Mouse (Mus musculus) forebrain, embryonic 15.5 days (tissue): ENCODE measurements around the gene Zc3h18. TPM values are rescaled to one million over a fixed set of nuclear protein-coding genes. Genes with fewer than 3 reads are reported as not detected.

Experiments
- ATAC-seq: fragments of 200-750 bp; cut with Nextera tagmentation; replicated peaks from 2 replicates; pipeline ENCODE4 v1.8.0; 2017; ENCODE audit warnings: mild to moderate bottlenecking, moderate TSS enrichment, moderate library complexity
- H3K27ac ChIP-seq: fragments of 300-500 bp; sonication (generic); replicated peaks from 2 replicates; pipeline ENCODE4 v1.5.1; 2015; ENCODE audit warnings: mild to moderate bottlenecking, inconsistent platforms
- H3K27me3 ChIP-seq: fragments of 300-500 bp; sonication (generic); 2 replicates; pipeline ENCODE4 v1.6.1; 2015; ENCODE audit warnings: inconsistent platforms
- H3K36me3 ChIP-seq: fragments of 300-500 bp; sonication (generic); 2 replicates; pipeline ENCODE4 v1.6.1; 2015; ENCODE audit warnings: mild to moderate bottlenecking, inconsistent platforms
- H3K4me1 ChIP-seq: fragments of 300-500 bp; sonication (generic); 2 replicates; pipeline ENCODE4 v1.6.1; 2015; ENCODE audit warnings: inconsistent platforms
- H3K4me2 ChIP-seq: fragments of 300-500 bp; sonication (generic); replicated peaks from 2 replicates; pipeline ENCODE4 v1.6.1; 2015; ENCODE audit warnings: mild to moderate bottlenecking, inconsistent platforms
- H3K4me3 ChIP-seq: fragments of 300-500 bp; sonication (generic); 2 replicates; pipeline ENCODE4 v1.5.1; 2015; ENCODE audit warnings: mild to moderate bottlenecking, inconsistent platforms
- H3K9ac ChIP-seq: fragments of 300-500 bp; sonication (generic); replicated peaks from 2 replicates; pipeline ENCODE4 v1.6.1; 2015; ENCODE audit warnings: mild to moderate bottlenecking, inconsistent platforms
- H3K9me3 ChIP-seq: fragments of 300-500 bp; sonication (generic); 2 replicates; pipeline ENCODE4 v1.6.1; 2016; ENCODE audit warnings: inconsistent platforms
- WGBS: fragments of 180-500 bp; shearing (Covaris S2); methylation state at CpG from one replicate; pipeline ENCODE4 v1.1.7; 2015; ENCODE audit warnings: mixed read lengths; 5-methylcytosine and 5-hydroxymethylcytosine counted together
- polyA plus RNA-seq: library from polyadenylated mRNA; unstranded; fragments of >200 nt; fragmentation: Nextera tagmentation; extraction: Ambion mirVana; gene quantifications from 2 replicates; pipeline ENCODE4 v1.2.1, GENCODE M21; 2015

Zc3h18 gene
- polyA plus RNA-seq, 1 experiment from 2014 or later = 48.4 TPM

DNA sequence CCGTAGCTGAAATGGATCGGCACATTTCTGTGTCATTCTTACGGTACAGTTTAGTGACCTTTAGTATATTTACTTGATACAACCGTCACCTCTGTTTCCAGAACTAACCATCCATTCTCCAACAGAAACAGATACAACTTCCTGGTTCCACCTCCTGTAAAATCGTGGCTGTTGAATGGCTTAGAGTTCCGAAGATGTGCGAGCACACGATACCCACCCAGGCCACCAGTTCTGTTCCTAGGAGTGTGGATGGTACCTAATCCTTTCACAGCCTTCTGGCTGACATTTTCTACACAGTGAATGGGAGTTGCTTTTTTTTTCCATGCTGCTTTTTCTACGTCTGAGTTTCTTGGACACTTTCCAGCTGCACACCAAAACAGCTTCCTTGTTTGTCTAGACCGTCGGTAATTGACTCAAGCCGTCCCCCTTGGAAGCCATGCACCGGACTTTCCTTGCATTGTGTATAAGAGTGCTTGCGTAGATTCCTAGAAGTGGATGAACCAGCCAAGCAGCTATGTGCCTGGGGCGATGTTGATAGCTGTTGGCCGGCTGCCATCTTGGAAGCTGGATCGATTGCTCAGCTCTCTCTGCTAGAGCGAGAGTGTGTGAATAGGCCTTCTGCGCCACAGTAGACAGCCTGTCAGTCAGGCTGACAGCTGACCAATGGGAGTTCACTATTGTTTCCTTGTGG is 67.8 kb downstream of the Zc3h18 start:
- peak overlapping the region; percentile 84 for H3K9ac ChIP-seq
- H3K4me3 ChIP-seq = peak overlapping the region; percentile 64
- peak overlapping the region; percentile 98 for H3K27ac ChIP-seq
- peak overlapping the region; percentile 60 for H3K4me2 ChIP-seq
- H3K36me3 ChIP-seq = peaks cover 2% of the 10 kb centered on the region; the same call in 1 of the 2 replicates
- WGBS = 2% methylated on average over 19 of the region's 19 CpGs
- no peaks in the 10 kb centered on the region for H3K27me3 ChIP-seq
- H3K9me3 ChIP-seq = no peaks in the 10 kb centered on the region
- ATAC-seq = peak; percentile 66
- peaks cover 28% of the 10 kb centered on the region for H3K4me1 ChIP-seq

DNA sequence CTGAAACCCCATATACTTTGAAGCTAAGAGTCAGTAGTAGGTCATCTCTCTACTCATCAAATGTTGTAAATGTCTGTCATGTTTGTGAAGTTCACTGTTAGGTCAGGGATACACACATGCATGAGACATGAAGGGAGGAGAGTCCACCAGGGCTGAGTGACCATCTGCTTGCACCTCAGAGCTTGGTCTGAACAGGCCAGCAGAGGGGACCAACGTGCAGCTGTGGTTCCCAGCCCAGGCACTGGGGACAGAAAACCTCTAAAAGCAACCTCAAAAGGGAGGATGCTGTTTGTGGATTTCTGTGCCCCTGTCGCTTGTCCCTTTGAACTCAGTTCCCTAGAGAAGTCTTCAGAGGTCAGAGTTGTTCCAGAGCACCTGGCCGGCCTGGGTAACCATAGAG is 68.8 kb downstream of the Zc3h18 start:
- 70% methylated on average over 3 of the region's 3 CpGs for WGBS
- no peak overlapping the region for H3K9ac ChIP-seq

DNA sequence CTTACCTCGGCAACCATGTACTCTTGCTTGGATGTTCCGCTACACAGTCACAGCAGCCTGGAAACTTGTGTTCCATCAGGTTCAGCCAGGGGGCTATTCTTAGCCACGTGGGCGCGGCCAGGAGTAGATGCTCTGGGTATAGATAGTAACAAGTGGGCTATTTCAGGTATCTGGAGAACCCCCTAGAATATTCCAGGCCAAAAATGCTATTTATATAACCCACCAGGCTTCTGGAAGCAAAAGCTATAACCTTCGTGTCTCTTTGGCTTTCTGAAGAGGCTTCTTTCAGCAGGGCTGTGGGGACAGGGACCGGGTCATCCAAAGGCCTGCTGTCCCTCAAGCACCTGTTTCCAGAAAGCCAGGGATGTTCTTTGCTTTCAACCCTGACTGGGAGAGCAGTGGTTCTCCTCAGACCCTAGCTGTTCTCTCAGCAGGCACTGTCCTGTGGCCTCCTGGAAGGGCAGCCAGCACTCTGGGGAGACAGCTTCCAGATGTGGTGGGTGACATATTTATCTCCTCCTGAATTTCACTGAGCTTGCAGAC is 74.8 kb downstream of the Zc3h18 start:
- Histone ChIP-seq H3K4me2 (no peak overlapping the region), H3K9ac (no peak overlapping the region), H3K27me3 (no peaks in the 10 kb centered on the region), H3K36me3 (no peaks in the 10 kb centered on the region), H3K9me3 (no peaks in the 10 kb centered on the region), H3K27ac (no peak overlapping the region), H3K4me3 (no peak overlapping the region), H3K4me1 (no peaks in the 10 kb centered on the region)
- ATAC-seq = no peak
- 82% methylated on average over 7 of the region's 7 CpGs for WGBS

More for the DNA sequence above, 68.8 kb downstream of the Zc3h18 start:
- peak overlapping the region; percentile 64; the same call in 1 of the 2 replicates for H3K4me3 ChIP-seq
- H3K4me1 ChIP-seq = peaks cover 28% of the 10 kb centered on the region
- H3K36me3 ChIP-seq = no peaks in the 10 kb centered on the region
- no peaks in the 10 kb centered on the region for H3K9me3 ChIP-seq
- H3K27me3 ChIP-seq = no peaks in the 10 kb centered on the region
- ATAC-seq = no peak
- peak overlapping the region; percentile 60; the same call in 1 of the 2 replicates for H3K4me2 ChIP-seq
- peak overlapping the region; percentile 98 for H3K27ac ChIP-seq

DNA sequence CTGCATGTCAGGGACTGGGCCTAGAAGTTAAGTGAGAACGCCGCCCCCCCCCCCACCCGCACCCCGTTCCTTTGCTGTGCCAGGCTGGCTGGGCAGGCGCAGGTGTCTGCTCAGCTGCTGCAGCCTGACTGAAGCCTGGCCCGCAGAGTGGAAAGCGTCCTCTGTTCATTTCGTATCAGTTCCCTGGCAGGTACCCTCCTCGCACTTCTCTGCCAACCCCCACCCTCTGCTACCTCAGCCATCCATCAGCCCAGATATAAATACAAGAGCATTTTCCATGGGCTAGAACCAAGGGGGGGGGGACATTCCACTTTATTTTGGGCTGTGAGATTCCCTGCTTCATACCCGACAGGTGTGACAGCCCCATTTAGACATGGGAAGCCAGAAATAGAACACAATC is 75.7 kb downstream of the Zc3h18 start:
- Histone ChIP-seq H3K4me2 (no peak overlapping the region), H3K9ac (no peak overlapping the region), H3K4me1 (no peaks in the 10 kb centered on the region), H3K4me3 (no peak overlapping the region), H3K27ac (no peak overlapping the region), H3K36me3 (no peaks in the 10 kb centered on the region), H3K27me3 (no peaks in the 10 kb centered on the region), H3K9me3 (no peaks in the 10 kb centered on the region)
- no peak for ATAC-seq
- 89% methylated on average over 10 of the region's 10 CpGs for WGBS

DNA sequence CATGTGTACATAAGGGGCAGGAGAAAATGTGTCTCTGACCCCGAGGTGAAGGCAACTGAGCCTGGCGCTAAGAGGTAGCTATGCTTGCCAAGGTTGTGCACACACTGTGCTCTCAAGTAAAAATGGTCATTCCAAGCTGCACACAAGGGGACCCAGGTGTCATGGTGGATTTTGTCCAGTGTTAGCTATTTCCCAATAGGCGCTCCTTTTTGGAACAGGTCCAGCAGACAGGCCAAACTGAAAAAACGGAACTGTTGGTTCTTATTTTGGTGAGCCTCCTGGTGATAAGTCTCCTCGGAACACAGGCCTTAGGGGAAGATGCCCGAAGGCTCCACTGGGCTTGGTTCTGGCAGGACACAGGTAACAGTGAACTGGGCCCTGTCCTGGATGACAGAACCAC is 78.0 kb downstream of the Zc3h18 start:
- Histone ChIP-seq H3K4me2 (no peak overlapping the region), H3K36me3 (no peaks in the 10 kb centered on the region), H3K9ac (no peak overlapping the region), H3K9me3 (no peaks in the 10 kb centered on the region), H3K27ac (no peak overlapping the region), H3K4me1 (no peaks in the 10 kb centered on the region), H3K27me3 (peaks cover 10% of the 10 kb centered on the region; the same call in 1 of the 2 replicates), H3K4me3 (no peak overlapping the region)
- no peak for ATAC-seq
- 89% methylated on average over 6 of the region's 6 CpGs for WGBS

DNA sequence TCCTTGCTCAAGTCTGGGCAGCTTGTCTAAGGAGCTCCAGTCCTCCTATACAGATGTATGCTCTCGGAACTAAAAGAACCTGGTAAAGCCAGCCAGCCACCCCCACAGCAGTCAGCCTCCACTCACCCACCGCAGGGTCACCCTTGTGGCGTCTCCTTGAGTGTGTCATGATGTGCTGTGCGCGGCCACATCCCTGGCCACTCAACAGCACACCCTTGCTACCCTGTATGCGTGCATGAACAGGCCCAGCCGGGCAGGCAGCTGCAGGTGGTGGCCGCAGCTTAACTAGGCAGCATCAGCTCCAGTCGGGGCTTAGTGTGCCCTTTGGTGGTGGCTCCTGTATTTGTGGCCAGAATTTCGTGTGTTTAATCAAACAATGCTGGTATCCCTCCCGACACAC is 80.8 kb downstream of the Zc3h18 start:
- Histone ChIP-seq H3K27ac (no peak overlapping the region), H3K9me3 (no peaks in the 10 kb centered on the region), H3K36me3 (no peaks in the 10 kb centered on the region), H3K4me1 (peaks cover 10% of the 10 kb centered on the region), H3K27me3 (peaks cover 37% of the 10 kb centered on the region), H3K4me3 (no peak overlapping the region), H3K4me2 (no peak overlapping the region), H3K9ac (no peak overlapping the region)
- ATAC-seq = no peak
- 84% methylated on average over 11 of the region's 11 CpGs for WGBS

DNA sequence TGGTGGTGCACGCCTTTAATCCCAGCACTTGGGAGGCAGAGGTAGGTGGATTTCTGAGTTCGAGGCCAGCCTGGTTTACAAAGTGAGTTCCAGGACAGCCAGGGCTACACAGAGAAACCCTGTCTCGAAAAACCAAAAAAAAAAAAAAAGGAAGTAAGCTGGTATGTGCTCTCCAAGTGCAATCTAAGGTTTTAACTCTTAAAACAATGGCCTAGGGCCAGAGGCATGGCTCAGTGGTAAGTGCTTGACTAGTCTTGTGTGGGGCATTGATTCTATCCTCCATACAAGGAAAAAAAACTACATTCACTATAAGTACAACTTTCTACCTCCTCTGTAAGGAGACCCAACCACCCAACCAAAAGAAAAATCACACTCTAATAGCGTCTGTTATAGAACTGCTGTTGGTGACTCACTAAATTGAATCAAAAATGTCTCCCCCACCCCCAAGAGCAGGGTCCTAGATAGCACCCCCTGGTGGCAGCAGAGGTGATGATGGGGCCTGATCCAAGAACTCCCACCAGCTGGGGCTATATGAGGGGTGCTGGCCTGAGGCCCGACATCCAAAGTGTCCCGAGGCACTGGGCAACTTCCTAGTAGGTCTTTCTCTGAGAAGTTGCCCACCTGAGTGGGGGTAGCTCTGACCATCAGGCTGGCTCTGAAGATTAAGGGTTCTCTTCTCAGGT is 83.0 kb downstream of the Zc3h18 start:
- Histone ChIP-seq H3K4me2 (no peak overlapping the region), H3K4me1 (peaks cover 10% of the 10 kb centered on the region), H3K27ac (no peak overlapping the region), H3K27me3 (peaks cover 43% of the 10 kb centered on the region), H3K36me3 (no peaks in the 10 kb centered on the region), H3K9ac (no peak overlapping the region), H3K9me3 (no peaks in the 10 kb centered on the region), H3K4me3 (no peak overlapping the region)
- 61% methylated on average over 6 of the region's 6 CpGs for WGBS
- no peak for ATAC-seq

DNA sequence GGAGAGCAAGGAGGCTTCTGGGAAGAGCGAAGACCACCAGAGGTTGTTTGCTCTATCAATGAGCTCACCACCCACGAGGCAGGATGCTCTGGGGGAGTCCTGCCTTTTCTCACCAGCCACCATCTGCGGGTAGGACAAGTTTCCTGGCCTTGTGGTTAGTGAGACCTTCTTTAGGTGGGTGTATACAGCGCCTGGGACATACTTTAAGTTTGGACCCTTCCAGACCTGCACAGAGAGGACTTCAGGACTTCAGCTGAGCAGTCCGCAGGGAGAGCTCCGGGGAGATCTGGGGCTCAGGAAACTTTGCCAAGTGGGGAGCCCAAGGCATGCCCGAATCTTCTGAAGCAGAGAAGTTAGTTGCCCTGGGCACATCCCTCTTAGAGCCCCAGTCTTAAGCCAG is 83.6 kb downstream of the Zc3h18 start:
- peak overlapping the region; percentile 36 for H3K4me3 ChIP-seq
- H3K36me3 ChIP-seq = no peaks in the 10 kb centered on the region
- no peak for ATAC-seq
- H3K27ac ChIP-seq = no peak overlapping the region
- 38% methylated on average over 7 of the region's 7 CpGs for WGBS
- peaks cover 43% of the 10 kb centered on the region for H3K27me3 ChIP-seq
- H3K4me1 ChIP-seq = peaks cover 10% of the 10 kb centered on the region
- H3K4me2 ChIP-seq = peak overlapping the region; percentile 60
- no peak overlapping the region; the same call in 1 of the 2 replicates for H3K9ac ChIP-seq
- H3K9me3 ChIP-seq = no peaks in the 10 kb centered on the region

DNA sequence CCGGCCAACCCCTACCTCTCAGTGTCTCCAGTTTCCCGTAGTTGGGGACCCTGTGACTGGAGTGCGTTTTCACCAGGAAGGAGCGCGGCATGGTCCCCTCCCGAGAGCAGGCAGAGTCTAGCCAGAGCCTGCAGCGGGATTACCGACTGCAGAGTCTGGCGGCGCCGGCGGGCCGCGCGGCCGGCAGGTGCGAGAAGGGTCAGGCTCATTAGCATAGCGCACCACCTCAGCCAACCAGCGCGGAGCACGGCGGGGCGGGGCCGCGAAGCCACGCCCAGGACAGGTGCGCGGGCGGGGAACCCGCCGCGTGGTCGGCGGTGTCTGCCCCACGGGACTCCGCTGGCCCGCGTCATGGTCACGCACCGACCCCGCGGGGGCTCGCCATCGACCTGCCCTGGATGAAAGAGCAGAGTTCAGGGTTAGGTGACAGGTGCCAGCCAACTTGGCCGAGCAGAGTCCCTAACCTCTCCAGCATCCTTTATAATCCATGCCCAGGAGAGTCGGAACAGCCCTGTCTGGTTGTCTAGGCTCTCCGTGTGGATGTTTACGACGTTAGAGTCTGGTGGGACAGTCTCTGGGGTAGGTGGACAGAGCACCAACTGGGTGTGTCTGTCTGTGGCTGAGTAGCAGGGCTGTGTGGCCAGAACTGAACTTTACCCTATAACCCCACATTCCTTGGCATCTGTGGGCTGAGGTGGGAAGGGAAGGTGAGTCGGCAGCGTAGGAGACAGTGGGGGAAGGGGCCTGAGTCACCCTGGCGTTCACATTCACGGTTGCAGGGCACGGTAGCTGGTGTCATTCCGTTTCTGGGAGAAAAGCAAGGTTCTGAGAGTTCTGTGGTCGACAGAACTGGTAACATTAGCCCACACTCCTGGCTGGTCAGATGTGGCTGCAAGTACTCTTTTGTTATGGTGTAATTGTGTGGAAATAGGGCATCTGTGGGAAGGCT is 84.4 kb downstream of the Zc3h18 start, which contains the start of gene Snai3:
Gene Snai3, minus strand, starts transcription at position 210 of the 949 bp plus-strand sequence.
- H3K4me1 ChIP-seq = peaks cover 10% of the 10 kb centered on the region
- ATAC-seq = no peak
- WGBS = 2% methylated on average over 56 of the region's 56 CpGs
- peaks cover 43% of the 10 kb centered on the region for H3K27me3 ChIP-seq
- no peak within 1 kb of the TSS; the same call in 1 of the 2 replicates for H3K9ac ChIP-seq
- H3K4me2 ChIP-seq = peak within 1 kb of the TSS; percentile 60
- peak within 1 kb of the TSS; percentile 36 for H3K4me3 ChIP-seq
- no peaks in the 10 kb centered on the region for H3K36me3 ChIP-seq
- H3K27ac ChIP-seq = no peak within 1 kb of the TSS
- no peaks in the 10 kb centered on the region for H3K9me3 ChIP-seq

DNA sequence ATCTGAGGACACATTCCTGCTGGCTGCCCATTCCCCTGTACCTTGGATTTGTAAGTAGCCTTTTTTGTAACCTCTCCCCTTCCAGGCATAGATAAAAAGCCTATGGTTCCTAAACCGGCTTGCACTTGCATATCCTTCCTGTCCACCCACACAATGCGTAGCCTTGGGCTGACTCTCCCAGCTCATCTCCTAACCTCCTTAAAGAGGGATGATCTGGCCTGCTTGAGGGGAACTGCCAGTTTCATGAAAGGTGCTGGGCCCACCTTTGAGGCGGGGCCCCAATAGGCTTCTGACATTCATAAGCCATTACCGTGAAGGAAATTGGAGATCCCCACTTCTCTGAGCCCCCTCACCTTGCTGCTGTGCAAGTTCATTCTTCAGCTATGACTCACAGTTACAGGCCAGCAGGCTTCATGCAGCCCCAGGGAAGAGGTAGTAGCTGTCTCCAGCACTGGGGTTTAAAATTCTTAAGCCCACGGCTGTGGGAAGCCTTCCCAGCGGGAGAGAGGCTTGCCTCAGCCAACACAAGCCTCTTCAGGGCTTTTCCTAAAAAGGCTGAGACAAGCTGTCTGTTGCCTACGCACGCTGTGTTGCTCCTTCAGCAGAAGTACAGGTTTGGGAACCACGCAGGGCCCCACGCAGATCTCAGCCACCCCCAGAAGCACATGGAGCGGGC is 85.2 kb downstream of the Zc3h18 start:
- 61% methylated on average over 11 of the region's 11 CpGs for WGBS
- peaks cover 43% of the 10 kb centered on the region for H3K27me3 ChIP-seq
- no peak overlapping the region for H3K9ac ChIP-seq

DNA sequence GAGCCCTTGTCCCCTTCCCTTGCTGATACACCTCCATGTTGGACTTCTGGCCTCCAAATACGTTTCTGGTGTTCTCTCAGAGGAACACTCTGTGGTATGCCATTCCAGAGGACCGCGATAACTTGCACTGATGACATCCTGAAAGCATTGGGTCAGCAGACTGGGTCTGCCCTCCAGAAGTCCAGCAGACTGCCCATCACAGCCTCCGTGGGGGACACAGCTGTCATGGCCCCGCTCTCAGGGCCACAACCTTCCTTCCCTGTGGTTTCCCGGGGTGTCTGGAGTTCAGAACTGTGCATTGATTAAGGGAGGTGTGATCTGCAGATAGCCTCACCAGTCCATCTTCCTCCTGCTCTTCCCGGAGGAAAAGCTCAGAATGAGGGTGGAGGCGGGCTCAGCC is 86.1 kb downstream of the Zc3h18 start:
- no peaks in the 10 kb centered on the region for H3K9me3 ChIP-seq
- WGBS = 75% methylated on average over 8 of the region's 8 CpGs
- H3K27ac ChIP-seq = no peak overlapping the region
- H3K4me1 ChIP-seq = peaks cover 10% of the 10 kb centered on the region
- no peak overlapping the region for H3K4me2 ChIP-seq
- H3K9ac ChIP-seq = no peak overlapping the region
- no peak for ATAC-seq
- peaks cover 12% of the 10 kb centered on the region for H3K36me3 ChIP-seq
- no peak overlapping the region for H3K4me3 ChIP-seq
- H3K27me3 ChIP-seq = peaks cover 43% of the 10 kb centered on the region

More for the DNA sequence above, 85.2 kb downstream of the Zc3h18 start:
- Histone ChIP-seq H3K27ac (no peak overlapping the region), H3K9me3 (no peaks in the 10 kb centered on the region), H3K36me3 (peaks cover 4% of the 10 kb centered on the region), H3K4me1 (peaks cover 10% of the 10 kb centered on the region), H3K4me3 (no peak overlapping the region), H3K4me2 (no peak overlapping the region)
- ATAC-seq = no peak
